Mouse (Mus musculus) left cerebral cortex, adult 8-10 months (tissue): ENCODE results near the gene H2al3. TPM values are rescaled to one million over a fixed set of nuclear protein-coding genes. Genes with fewer than 3 reads are reported as not detected.

Experiments
- DNase-seq, 2 experiments: peaks; one replicate each; pipeline ENCODE4 v3.0.0; 2022; ENCODE audit warnings: low spot score in 2 of 2
- total RNA-seq, 4 experiments: library from RNA; stranded (reverse); gene quantifications; 2 replicates each; pipeline ENCODE4 v1.2.4; 2022

H2al3 gene
- total RNA-seq, result not detected

GRCm38 (mm10) chrX:9849403-9849802 is at the start of gene H2al3:
Gene H2al3, plus strand, starts transcription at chrX:9849703.
- DNase-seq, result no peak

GRCm38 (mm10) chrX:9810101-9810500 is 39.4 kb upstream of the H2al3 start:
- no peak for DNase-seq

GRCm38 (mm10) chrX:9812469-9812868 is 37.0 kb upstream of the H2al3 start:
- DNase-seq, result no peak

- DNase-seq, result no peak
Measured at GRCm38 (mm10) chrX:9834779-9835178, 14.7 kb upstream of the H2al3 start.

GRCm38 (mm10) chrX:9846628-9847027 is 2.9 kb upstream of the H2al3 start, which contains the start of gene Hypm:
Gene Hypm, plus strand, starts transcription at chrX:9846928.
- DNase-seq, result no peak

GRCm38 (mm10) chrX:9861859-9862258 is 12.4 kb downstream of the H2al3 start:
- no peak for DNase-seq

- no peak for DNase-seq
Measured at GRCm38 (mm10) chrX:9875519-9875918, 26.0 kb downstream of the H2al3 start.

GRCm38 (mm10) chrX:9885322-9885721 is 35.8 kb downstream of the H2al3 start, which contains the start of gene Sytl5:
Gene Sytl5, plus strand, starts transcription at chrX:9885622.
- no peak for DNase-seq

Other genes with a start within 250 kb of the H2al3 start
- 100 to 1,000 TPM; 116 to 136 (median 128) TPM for gene Dynlt3, start 186.7 kb upstream of the H2al3 start, total RNA-seq
- not detected for gene Hypm, start 2.8 kb upstream of the H2al3 start, total RNA-seq
- gene Sytl5, start 35.9 kb downstream of the H2al3 start, total RNA-seq, result 1 to 10 TPM; 7.7 to 8.1 (median 7.9) TPM